In the genomic region with DNA sequence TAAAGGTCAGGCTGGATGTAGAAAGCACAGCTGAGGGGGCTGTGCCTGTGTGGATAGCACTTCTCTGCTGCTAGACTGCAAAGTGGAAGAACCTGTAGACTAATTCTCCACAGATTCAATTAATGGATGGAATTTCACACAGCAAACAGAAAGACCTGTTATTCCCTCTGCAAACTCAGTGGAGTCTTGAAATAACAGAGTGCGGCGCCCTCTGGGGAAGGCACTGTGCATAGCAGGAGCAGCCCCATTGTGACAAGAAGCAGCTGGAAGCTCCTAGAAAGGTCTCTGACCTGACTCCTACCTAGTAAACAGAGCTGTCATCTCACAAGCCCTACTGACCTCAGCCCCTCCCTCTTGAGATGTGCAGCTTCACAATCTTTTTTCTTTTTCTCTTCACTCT, we compare ENCODE assay signal across 9 mouse cellular contexts.
DNase-seq lines count a peak whose midpoint lies in the region; ATAC-seq and TF ChIP-seq lines count a peak whose summit lies in the region.
"Had no signal": no experiment of that assay in that cellular context is flagged by ENCODE, and none has a peak within 500 bp of the region (broad histone marks: within the 10 kb centered on the region; RNA-seq: fewer than 3 reads in every experiment).

No protein-coding gene starts in this region.

- ATAC-seq in kidney, embryonic 14.5 days (ENCODE audit: low FRiP score, low TSS enrichment) = no peak
- no peak for ATAC-seq in limb, embryonic 14.5 days (ENCODE audit: low FRiP score, low read depth)
- ATAC-seq in monocyte, adult 5-6 weeks (replicated peaks; ENCODE audit: insufficient number of reproducible peaks, low FRiP score, low TSS enrichment, poor library complexity, severe bottlenecking) = no peak

- H3K9ac ChIP-seq in kidney, embryonic 14.5 days (ENCODE audit: low read depth, low read length) = no peak overlapping the region
- no peak overlapping the region for H3K9ac ChIP-seq in limb, embryonic 14.5 days (ENCODE audit: low read depth, low read length, severe bottlenecking)
- H3K9ac ChIP-seq: liver, embryonic 13.5 days had no signal

- no peak for TF ChIP-seq POLR2A in limb, embryonic 14.5 days (IDR thresholded peaks at IDR 0.05; ENCODE audit: borderline replicate concordance, extremely low read depth, insufficient read depth, insufficient read length)

- H3K4me1 ChIP-seq in kidney, embryonic 14.5 days (ENCODE audit: control insufficient read depth, insufficient read depth, low read length) = no peaks in the 10 kb centered on the region
- H3K4me1 ChIP-seq in limb, embryonic 14.5 days (ENCODE audit: control insufficient read depth, insufficient read depth, low read length) = no peaks in the 10 kb centered on the region
- H3K4me1 ChIP-seq: liver, embryonic 13.5 days had no signal

- H3K4me2 ChIP-seq in kidney, embryonic 14.5 days (replicated peaks; ENCODE audit: low read depth, low read length) = no peak overlapping the region
- H3K4me2 ChIP-seq in limb, embryonic 14.5 days (replicated peaks; ENCODE audit: low read depth, low read length, severe bottlenecking) = no peak overlapping the region
- H3K4me2 ChIP-seq: liver, embryonic 13.5 days had no signal

- H3K27me3 ChIP-seq in kidney, embryonic 14.5 days (ENCODE audit: control insufficient read depth, insufficient read depth, low read length) = no peaks in the 10 kb centered on the region
- H3K27me3 ChIP-seq in limb, embryonic 14.5 days (ENCODE audit: control insufficient read depth, insufficient read depth, low read length) = no peaks in the 10 kb centered on the region
- H3K27me3 ChIP-seq: liver, embryonic 13.5 days had no signal

- H3K36me3 ChIP-seq in kidney, embryonic 14.5 days (ENCODE audit: control insufficient read depth, insufficient read depth, low read length) = no peaks in the 10 kb centered on the region
- no peaks in the 10 kb centered on the region for H3K36me3 ChIP-seq in limb, embryonic 14.5 days (ENCODE audit: control insufficient read depth, insufficient read depth, low read length)
- H3K36me3 ChIP-seq: liver, embryonic 13.5 days had no signal

- H3K27ac ChIP-seq in kidney, embryonic 14.5 days (ENCODE audit: low read depth, low read length) = no peak overlapping the region
- no peak overlapping the region for H3K27ac ChIP-seq in limb, embryonic 14.5 days (replicated peaks; ENCODE audit: low read depth, low read length)
- H3K27ac ChIP-seq: liver, embryonic 13.5 days had no signal

- DNase-seq in kidney, adult 11 months = peak; percentile 48
- DNase-seq in cerebellum, adult 8-10 months = peak; percentile 15
- peak; percentile 18 to 68 for DNase-seq in frontal cortex, postnatal 14 days (ENCODE audit: low spot score in 2 of 2)
- peak; percentile 74 for DNase-seq in kidney, adult 9 months
- peak; percentile 70 for DNase-seq in limb, embryonic 14.5 days (ENCODE audit: low spot score)
- peak; percentile 84 for DNase-seq in retina, embryonic 14.5 days (ENCODE audit: low spot score)
- DNase-seq: liver, embryonic 13.5 days had no signal

- H3K9me3 ChIP-seq in kidney, embryonic 14.5 days (ENCODE audit: control insufficient read depth, low read length) = peaks cover 4% of the 10 kb centered on the region; the same call in 1 of the 2 replicates
- H3K9me3 ChIP-seq in limb, embryonic 14.5 days (ENCODE audit: control insufficient read depth, low read length) = peaks cover 3% of the 10 kb centered on the region; the same call in 1 of the 2 replicates

- no peak overlapping the region for H3K4me3 ChIP-seq in kidney, embryonic 14.5 days (ENCODE audit: low read length)
- no peak overlapping the region for H3K4me3 ChIP-seq in limb, embryonic 14.5 days (replicated peaks; ENCODE audit: low read length)
- H3K4me3 ChIP-seq: liver, embryonic 13.5 days had no signal

- 28% methylated on average over 2 of the region's 2 CpGs for WGBS in kidney, embryonic 14.5 days
- 31% methylated on average over 2 of the region's 2 CpGs for WGBS in limb, embryonic 14.5 days

Comparison
In these comparisons a context has a peak if more than half of its experiments do, and no peak if none do; other contexts are left out.
1. DNase-seq: peak in every context shown above with its lines; median percentile 84 in retina, embryonic 14.5 days; 74 in kidney, adult 9 months; 70 in limb, embryonic 14.5 days; 48 in kidney, adult 11 months; 43 in frontal cortex, postnatal 14 days; 15 in cerebellum, adult 8-10 months.